Mouse (Mus musculus) left cerebral cortex, postnatal 4 days (tissue): Measurements from ENCODE around the gene Dpy19l3. TPM values are rescaled to one million over a fixed set of nuclear protein-coding genes. Genes with fewer than 3 reads are reported as not detected.

Experiments
- DNase-seq: peaks from one replicate; pipeline ENCODE4 v3.0.0-alpha.2; 2022
- intact Hi-C: fragments of 180-260 bp; cut with DNase I; formaldehyde crosslinking; loops from one replicate; pipeline ENCODE4 v1.15.1; 2025
- total RNA-seq, 2 experiments: library from RNA; stranded (reverse); gene quantifications; 2 replicates each; pipeline ENCODE4 v1.2.3; 2021

Dpy19l3 gene
- total RNA-seq, 2 experiments from 2014 or later: 61.0 to 65.0 TPM

DNA sequence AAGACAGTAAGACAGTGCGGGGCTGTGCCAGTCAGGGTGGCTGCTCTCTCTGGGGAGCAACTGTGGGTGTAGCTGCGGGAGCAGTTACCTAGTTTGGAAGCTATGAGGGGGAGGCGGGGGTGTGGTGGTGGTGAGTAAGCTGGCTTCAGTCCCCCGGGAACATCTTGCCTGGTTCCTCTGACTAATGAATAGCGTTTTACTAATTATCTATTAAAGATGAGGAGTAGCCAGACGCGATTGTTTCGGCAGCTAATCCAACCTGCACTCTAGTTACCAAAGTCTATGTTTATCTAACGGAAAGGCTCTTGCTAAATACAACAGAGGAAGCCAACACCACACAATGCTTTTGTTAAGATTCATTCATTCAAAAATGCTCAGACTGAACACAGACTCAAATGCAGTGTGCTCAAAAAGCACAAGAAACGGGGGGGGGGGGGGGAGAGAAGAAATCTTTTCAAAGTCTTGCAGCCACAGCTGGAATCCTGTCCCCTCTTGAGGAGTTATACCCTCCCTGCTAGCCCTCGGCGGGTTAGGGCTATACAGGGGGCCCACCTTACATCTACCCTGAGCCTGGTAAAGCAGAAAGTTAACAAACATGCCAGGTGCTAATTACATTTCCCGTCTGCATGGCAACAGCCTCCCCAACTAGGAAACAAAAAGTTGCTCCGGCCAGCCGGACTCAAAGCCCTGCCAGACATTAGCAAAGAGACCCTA is 778 bp downstream of the Dpy19l3 start:
- DNase-seq: no peak
- intact Hi-C loops: loop anchor here (5.0 kb wide), 1 partner anchor 81 kb away; no protein-coding TSS in a partner anchor

DNA sequence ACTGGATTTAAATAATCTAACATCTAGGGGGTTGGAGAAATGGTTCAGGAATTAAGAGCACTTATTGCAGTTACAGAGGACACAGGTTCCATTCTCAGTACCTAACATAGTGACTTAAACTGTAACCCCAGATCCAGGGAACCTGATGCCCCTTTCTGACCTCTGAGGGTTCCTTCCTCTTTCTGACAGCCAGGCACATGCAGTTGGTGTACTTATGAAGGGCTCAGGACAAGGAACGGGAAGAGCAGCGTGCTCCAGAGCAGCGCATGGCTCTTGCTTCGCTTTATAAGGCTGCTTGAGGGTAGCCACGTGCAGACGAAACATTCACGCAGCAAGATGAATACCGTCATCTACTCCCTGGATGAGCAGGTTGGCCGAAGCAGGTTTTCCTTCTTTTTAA is 3.4 kb downstream of the Dpy19l3 start:
- DNase-seq: no peak
- intact Hi-C loops: loop anchor here (5.0 kb wide), 1 partner anchor 79 kb away; no protein-coding TSS in a partner anchor

DNA sequence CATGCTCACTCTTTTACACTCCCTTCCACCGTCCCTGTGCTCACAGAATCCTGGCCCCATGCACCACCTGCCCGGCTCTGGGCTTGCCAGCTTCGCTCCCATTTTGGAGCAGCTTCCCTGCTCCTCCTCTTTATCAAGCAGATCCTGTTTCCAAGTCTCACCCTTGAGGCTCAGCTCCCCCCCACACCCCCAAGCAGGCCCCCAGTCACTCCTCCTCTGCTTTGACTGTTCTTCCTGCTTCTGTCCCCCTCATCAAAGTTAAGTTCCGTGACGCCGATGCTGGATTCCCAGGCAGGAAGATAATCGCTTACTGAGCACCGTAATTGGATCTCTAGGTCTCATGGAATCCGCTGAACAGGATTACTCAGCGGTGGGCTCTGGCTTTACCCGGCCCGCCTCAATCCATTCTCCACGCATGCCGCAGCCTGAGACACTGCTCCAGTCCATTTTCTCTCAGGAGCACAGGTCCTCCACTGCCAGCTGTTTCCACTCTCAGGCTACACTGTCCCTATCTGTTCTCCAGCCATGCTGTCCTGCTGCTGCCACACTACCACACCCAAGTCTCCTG is 6.8 kb downstream of the Dpy19l3 start:
- intact Hi-C loops: no loop called here

DNA sequence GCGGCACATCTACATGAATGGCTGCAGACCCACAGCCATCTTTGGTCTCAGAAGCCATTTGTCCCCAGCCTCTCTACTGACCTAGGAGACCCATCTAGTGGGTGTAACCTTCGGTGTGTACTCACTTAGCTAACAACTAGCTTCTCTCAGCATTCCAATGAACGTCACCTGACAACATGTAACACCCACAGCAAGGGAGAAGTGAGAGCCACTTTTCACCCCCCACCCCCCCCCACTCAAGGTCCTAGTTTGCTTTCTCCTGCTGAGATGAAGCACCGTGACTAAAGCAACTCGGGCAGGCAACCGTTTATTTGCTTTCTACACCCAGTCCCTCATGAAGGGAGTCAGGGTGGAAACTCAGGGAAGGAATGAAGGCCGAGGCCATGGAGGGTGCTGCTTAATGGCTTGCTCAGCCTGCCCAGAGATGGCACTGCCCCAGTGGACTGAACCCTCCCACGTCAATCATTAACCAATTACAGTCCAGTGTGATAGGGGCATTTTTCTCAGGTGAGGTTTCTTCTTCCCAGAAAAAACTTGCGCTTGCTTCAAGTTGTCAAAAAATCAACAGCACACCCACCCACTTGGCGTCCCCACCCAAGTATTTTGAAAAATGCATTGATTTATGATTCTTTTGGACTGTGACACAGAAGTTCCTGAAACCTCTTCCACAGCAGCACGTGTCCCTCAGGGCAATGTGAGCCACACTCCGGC is 7.4 kb downstream of the Dpy19l3 start:
- no peak for DNase-seq
- intact Hi-C loops: no loop called here

More for the DNA sequence above, 6.8 kb downstream of the Dpy19l3 start:
- no peak for DNase-seq

DNA sequence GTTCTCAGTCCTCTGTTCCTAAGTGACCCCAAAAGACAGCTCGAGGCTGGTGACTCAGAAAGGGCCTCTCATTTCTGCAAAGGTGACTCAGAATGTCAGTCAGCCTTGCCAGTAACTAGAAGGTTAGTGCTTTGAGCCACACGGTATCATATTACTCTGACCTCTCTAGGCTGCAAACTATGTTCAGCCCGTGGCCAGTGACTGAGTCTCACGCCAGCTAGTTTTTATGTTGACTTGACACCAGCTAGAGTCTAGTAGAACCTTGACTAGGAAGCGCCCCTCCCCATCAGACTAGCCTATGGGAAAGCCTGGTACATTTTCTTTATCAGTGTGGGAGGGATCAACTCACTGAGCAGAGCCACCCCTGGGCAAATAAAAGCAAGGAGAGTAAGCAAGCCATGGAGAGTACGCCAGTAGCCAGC is 9.0 kb downstream of the Dpy19l3 start:
- DNase-seq: no peak
- intact Hi-C loops: no loop called here

DNA sequence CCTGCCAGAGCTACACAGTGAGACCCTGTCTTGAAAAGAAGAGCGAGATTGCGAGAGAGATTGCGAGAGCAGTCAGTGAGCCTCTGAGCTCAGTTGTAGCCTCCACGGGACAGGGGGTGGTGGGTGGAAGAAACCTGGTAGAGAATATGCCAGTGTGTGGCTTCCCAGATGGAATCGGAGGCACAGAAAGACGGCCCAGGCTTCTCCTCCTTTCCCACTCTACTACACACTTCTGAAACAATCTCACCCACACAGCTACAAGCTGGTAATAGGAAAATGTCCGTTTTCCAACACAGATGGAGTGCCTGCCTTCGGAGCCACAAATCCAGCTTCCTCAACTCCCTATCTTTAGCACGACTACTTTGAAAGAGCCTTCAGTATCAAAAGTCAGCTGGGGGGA is 9.5 kb downstream of the Dpy19l3 start:
- intact Hi-C loops: no loop called here
- DNase-seq: no peak

DNA sequence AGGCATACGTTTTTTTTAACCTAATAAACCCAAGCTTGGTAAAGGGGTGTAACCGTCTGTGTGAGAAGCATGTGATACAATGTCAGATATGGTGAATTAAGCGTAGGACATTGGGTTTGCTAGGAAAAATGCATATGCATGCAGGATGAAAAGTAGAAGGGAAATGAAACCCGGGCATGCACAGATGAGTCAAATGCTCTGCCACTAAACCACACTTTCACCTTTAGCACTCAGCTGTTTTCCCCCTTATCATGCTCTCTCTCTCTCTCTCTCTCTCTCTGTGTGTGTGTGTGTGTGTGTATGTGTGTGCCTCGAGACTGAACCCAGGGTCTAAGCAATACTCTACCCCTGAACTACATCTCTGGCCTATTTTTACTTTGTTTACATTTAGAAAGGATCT is 11.9 kb downstream of the Dpy19l3 start:
- DNase-seq: no peak
- intact Hi-C loops: no loop called here

DNA sequence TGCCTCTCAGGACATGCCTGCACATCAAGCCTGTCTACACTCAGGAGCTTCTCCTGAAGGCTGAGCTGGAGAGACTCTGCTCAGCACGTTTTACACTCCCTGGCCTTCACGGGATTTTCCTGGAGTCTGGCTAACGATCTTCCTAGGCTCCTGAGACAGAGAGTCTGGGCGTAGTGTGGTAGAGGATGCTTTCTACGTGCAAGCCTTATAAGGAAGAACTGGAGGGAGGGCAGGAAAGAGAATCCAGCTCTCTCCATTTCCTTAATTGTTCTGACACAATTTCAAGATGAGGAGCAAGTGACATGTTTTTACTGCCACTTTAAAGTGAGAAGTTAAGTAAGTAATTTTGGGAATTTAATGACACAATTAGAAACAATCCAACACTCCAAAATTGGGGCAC is 12.4 kb downstream of the Dpy19l3 start:
- intact Hi-C loops: no loop called here
- no peak for DNase-seq

DNA sequence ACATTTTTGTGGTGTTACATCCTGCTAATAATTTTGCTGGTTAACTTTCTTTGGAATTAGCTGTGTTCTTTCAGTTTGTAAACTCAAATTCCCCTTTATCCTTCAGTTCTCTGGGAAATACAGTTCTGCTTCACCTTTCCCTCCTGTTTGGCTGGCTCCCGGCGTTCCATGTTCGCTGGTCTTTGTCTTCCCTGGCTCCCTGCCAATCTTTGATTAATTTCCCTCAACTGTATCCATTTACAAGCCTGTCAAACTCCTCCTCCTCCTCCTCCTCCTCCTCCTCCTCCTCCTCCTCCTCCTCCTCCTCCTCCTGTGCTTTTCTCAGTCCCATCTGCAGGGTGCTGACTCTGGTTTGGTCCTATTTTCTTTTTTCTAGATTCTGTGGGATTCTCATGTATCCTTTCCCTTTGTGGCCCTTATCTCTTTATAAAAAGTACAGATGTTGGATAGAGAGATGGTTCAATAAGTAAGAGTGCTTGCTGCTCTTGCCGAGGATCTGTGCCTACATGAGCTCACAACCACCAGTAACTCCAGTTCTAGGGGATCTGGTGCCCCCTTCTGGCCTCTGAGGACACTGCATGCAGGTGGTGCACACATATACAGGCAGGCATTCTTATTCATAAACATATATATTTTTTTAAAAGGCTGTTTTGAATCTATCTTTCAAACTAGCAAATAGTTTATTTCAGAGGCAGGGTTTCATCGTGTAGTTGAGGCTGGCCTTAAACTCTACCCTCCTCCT is 13.6 kb downstream of the Dpy19l3 start:
- DNase-seq: peak; percentile 74
- intact Hi-C loops: no loop called here

DNA sequence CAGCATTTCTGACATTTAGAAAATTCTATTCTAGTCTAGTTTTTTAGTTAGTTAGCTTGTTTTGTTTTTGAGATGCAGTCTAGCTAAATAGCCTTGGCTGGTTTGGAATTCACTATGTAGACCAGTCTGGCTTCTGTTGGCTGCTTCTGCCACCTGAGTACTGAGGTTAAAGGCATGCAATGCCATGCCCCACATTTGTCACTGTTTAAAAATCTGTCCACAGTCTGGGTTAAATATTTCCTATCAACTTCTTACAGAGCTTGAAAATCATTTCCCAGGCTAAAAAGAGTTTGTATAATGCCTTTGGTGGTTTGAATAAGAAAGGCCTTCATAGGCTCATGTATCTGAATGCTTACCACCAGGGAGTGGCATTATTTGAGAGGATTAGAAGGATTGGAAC is 15.4 kb downstream of the Dpy19l3 start:
- DNase-seq: no peak
- intact Hi-C loops: loop anchor here (10.0 kb wide), 1 partner anchor 84 kb away; no protein-coding TSS in a partner anchor

DNA sequence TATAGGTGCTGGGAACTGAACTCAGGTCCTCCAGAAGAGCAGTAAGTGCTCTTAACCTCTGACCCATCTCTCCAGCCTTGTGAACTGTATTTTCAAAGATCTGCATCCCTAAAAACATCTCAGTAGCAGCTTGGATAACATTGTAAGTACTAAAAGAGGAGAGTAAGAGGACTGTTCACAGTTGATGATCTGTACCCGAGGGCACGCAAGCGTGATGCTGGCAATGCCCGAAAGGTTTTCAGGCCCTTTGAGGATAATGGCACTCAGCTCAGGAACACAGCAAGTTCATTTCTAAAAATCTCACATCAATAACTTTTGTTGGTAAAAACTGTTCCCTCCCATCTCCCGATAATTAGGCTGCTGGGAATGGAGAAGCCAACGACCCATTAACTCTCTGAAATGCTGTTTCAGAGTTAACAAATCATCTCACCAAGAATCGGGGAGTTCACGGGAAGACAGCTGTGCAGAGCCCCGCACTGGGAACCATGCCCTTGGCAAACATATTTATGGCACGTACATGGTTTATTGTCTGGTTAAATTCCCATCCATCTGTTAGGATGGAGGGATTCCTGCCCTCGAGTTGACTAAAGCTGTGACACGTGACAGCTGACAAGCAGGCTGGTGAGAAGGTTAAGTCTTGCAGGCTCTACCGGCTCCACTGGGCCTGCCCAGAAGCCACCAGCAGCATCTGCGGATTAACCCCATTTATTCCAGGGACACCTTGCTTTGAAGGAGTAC is 20.8 kb downstream of the Dpy19l3 start:
- intact Hi-C loops: loop anchor here (10.0 kb wide), 1 partner anchor 79 kb away; no protein-coding TSS in a partner anchor
- peak; percentile 72 for DNase-seq

DNA sequence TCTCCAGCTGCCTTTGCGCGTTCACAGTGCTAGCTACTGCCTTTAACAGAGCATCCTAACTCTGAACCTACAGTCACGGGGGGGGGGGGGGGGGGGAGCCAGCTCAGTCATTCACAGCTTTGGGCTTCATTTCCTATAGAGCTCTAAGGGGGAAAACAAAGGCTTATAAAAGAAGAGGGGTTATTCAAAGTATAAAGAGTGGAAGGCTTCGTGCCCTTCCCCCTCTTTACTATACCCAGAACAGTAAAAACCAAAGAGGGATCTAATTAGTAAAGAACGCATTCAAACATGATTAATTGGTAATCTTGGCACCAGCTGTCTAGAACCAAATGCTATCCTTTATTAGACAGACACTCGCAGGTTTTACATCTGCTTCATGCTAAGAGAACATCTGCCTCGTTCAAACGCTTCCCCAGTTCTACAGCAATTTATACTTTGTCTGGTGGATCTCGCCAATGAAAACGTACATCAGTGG is 21.6 kb downstream of the Dpy19l3 start:
- intact Hi-C loops: loop anchor here (10.0 kb wide), 1 partner anchor 78 kb away; no protein-coding TSS in a partner anchor
- no peak for DNase-seq

DNA sequence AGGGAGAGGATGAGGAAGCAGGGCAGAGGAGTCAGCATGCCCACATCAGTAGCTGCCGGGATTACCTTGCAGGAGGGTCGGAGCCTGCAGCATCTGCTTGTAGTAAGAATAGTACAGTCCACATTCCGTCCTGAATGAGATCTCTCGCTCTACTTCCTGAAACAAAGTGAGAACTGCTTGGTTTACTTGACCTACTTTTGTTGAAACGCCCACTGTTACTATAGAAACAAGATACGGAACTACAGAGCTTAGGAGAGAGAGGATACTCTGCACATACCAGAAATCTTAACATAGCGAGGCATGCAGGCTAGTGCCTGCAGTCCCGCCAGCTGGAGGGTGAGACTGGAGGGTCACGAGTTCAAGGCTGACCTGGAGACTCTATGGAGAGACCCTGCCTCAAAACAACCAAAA is 24.6 kb downstream of the Dpy19l3 start:
- intact Hi-C loops: loop anchor here (10.0 kb wide), 1 partner anchor 75 kb away; no protein-coding TSS in a partner anchor
- DNase-seq: no peak

DNA sequence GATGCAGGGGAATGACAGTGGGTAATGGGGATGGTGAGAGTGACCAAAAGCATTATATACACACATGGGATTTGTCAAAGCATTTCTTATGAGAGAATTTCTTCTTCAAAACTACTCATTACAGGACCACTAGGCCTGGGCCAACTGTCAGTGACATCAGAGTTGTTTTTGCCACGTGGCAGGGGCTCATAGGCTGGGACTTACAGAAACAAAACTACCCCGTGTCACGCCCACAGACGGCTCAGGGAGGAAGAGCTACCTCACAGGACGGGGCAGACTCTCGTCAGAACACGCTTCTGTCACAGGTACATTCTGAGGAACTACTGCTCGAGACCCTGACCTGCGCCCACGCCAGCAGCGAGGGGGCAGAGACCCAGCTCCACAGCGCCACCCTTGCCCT is 25.9 kb downstream of the Dpy19l3 start:
- no peak for DNase-seq
- intact Hi-C loops: no loop called here

DNA sequence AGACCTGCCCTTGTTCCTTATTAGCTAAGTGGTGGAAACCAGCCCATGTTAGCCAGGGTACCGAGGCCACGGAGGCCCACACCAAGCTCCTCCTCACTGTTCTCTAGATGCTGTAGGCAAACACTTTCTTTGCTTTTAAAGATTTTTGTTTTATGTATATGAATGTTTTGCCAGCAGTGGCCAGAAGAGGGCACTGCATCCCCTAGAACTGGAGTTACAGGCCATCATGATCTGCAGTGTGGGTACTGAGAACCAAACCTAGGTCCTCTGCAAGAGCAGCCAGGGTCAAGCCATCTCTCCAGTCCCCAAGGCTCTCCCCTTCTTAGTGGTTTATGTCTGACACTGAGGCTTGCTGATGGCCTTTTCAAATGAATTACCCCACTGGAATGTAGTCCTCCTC is 31.2 kb downstream of the Dpy19l3 start:
- intact Hi-C loops: no loop called here
- DNase-seq: no peak

DNA sequence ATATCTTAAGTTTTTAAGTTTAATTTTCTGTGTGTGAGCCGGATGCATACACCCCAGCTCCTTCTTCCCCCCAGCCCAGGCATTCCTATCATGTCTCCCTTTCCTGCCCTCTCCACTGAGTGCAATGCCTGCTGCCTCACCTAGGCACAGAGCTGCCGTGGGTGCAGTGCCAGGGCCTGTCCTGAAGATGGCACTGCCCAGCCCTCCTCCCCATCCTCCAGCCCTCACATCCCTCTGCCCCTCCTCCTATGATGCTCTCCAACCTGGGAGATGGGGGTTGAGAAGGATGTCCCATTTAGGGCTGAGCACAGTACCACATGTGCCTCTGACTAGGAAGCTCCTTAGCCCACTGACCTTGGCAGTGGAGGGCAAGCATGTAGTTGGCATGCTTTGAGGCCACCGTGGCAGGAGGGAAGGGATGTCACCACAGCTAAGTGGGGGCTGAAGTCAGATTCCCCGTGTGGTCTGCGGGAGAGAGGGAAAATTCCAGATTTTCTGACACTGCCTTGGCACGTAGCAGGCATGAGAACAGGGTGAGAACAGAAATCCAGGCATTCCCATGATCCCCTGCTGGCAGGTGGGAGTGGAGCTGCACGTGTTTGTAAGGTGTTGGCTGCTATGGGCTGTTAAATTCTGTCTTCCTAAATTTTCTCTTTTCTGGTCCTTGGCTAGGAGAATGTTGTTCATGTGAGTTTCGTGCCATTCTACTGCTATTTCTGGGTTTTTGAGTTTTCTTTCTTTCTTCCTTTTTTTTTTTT is 35.7 kb downstream of the Dpy19l3 start:
- peak; percentile 26 for DNase-seq
- intact Hi-C loops: no loop called here

DNA sequence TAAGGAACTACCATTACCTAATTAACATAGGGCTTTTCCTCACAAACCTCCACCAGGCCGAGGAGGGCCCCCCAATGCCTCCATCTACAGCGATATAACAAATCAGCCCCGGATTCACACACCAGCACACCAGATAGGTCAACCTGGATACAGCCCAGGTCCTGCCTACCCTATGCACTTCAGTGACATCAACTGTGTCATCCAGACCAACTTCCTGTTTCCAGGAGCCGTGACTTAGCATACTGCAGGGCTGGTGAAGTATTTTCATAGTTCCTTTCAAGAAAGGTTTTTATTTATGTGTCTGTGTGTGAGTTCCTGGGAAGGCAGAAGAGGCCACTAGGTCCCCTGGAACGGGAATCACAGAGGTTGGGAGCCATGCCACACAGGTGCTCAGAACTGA is 43.9 kb downstream of the Dpy19l3 start:
- intact Hi-C loops: no loop called here
- no peak for DNase-seq

DNA sequence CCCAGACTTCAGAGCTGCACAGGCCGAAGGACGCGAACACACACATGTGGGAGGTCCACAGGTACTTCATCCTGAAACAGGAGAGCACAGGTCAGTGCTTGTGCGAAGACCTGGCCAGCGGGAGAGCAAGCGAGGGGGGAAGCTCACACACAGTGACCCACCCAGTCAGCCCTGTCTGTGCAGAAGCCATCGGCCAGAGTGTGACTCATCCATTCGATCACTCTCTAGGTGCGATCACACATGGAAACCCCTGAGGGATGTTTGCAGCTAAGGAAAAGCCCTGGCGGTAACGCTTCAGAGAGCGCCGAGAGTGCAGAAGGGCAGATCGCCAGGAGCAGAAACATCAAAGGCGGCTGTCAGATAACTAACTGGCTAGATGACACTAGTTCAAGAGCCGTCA is 46.2 kb downstream of the Dpy19l3 start:
- DNase-seq: no peak
- intact Hi-C loops: no loop called here

DNA sequence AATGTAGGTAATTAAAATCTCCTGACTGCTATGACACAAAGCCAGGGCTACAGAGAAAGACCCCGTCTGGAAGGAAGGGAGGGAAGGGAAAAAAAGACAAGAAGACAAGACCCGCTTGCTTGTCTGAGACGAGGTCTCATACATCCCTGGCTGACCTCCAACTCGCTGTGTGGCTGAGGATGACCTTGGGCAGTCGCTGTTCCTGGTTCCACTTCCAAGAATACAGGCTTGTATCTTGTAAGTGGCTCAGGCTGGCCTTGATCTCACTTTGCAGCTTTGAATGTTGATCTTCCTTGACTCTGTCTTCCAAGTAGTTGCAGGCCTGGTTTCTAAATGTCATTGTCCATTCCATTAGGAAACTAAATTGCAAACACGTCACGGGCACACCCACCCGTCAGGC is 55.2 kb downstream of the Dpy19l3 start:
- intact Hi-C loops: no loop called here
- no peak for DNase-seq
